Mouse (Mus musculus) megakaryocyte, embryonic 14.5 days (primary cell): ENCODE data around the gene Slc4a4. TPM values are rescaled to one million over a fixed set of nuclear protein-coding genes. Genes with fewer than 3 reads are reported as not detected.

Experiments
- H3K27me3 ChIP-seq: replicated peaks from 2 replicates; pipeline ENCODE3; 2012; ENCODE audit warnings: inconsistent platforms
- H3K36me3 ChIP-seq: replicated peaks from 2 replicates; pipeline ENCODE3; 2012; ENCODE audit warnings: low read length, inconsistent platforms, mixed read lengths
- H3K4me1 ChIP-seq: 2 replicates; pipeline ENCODE4 v1.6.1; 2012; ENCODE audit warnings: inconsistent platforms
- H3K4me3 ChIP-seq: replicated peaks from 2 replicates; pipeline ENCODE3; 2012; ENCODE audit warnings: moderate library complexity, mild to moderate bottlenecking, inconsistent platforms
- H3K9me3 ChIP-seq: 2 replicates; pipeline ENCODE4 v1.6.1; 2012; ENCODE audit warnings: inconsistent platforms
- FLI1 ChIP-seq: IDR thresholded peaks from 2 replicates; pipeline ENCODE4 v1.6.1; 2012; ENCODE audit warnings: low read length, inconsistent platforms, mixed read lengths
- GATA1 ChIP-seq: IDR thresholded peaks from 3 replicates; pipeline ENCODE4 v1.6.1; 2012; ENCODE audit warnings: mixed read lengths, low read length, inconsistent platforms, borderline replicate concordance
- polyA plus RNA-seq: library from polyadenylated mRNA; stranded (reverse); fragments of >175 nt; gene quantifications from 2 replicates; pipeline ENCODE4 v1.2.3, GENCODE M21; 2012; ENCODE audit warnings: low replicate concordance; ENCODE audit not compliant: insufficient read depth

The Slc4a4 gene
- not detected in 2 replicates for polyA plus RNA-seq

- Histone ChIP-seq H3K27me3 (peaks cover 86% of the 10 kb centered on the region), H3K4me3 (peak within 1 kb of the TSS; percentile 92), H3K9me3 (no peaks in the 10 kb centered on the region)
Observed at GRCm38 (mm10) chr5:88886668-88887555, at the start of gene Slc4a4. Gene Slc4a4, plus strand, starts transcription at chr5:88886818.

GRCm38 (mm10) chr5:88840080-88840798 lies 46.4 kb upstream of the Slc4a4 start:
- Histone ChIP-seq H3K4me1 (no peaks in the 10 kb centered on the region), H3K4me3 (no peak overlapping the region), H3K36me3 (no peaks in the 10 kb centered on the region), H3K9me3 (no peaks in the 10 kb centered on the region), H3K27me3 (no peaks in the 10 kb centered on the region)
- TF ChIP-seq FLI1 (no peak), GATA1 (no peak)

More at GRCm38 (mm10) chr5:88886668-88887555, at the start of gene Slc4a4:
- Histone ChIP-seq H3K4me1 (peaks cover 27% of the 10 kb centered on the region), H3K36me3 (no peaks in the 10 kb centered on the region)
- no peak for TF ChIP-seq FLI1
- no peak for TF ChIP-seq GATA1

GRCm38 (mm10) chr5:88857311-88857710 lies 29.3 kb upstream of the Slc4a4 start:
- no peaks in the 10 kb centered on the region for H3K4me1 ChIP-seq
- no peaks in the 10 kb centered on the region for H3K36me3 ChIP-seq
- peaks cover 13% of the 10 kb centered on the region for H3K9me3 ChIP-seq
- H3K4me3 ChIP-seq, result no peak overlapping the region
- TF ChIP-seq GATA1, result no peak
- TF ChIP-seq FLI1, result no peak
- H3K27me3 ChIP-seq, result no peaks in the 10 kb centered on the region

- H3K4me3 ChIP-seq, result no peak overlapping the region
- H3K4me1 ChIP-seq, result no peaks in the 10 kb centered on the region
- H3K36me3 ChIP-seq, result no peaks in the 10 kb centered on the region
- H3K9me3 ChIP-seq, result peaks cover 18% of the 10 kb centered on the region
- no peaks in the 10 kb centered on the region for H3K27me3 ChIP-seq
- TF ChIP-seq GATA1 (no peak), FLI1 (no peak)
Observed at GRCm38 (mm10) chr5:88857801-88858200, 28.8 kb upstream of the Slc4a4 start.

- H3K4me3 ChIP-seq, result no peak overlapping the region
- no peaks in the 10 kb centered on the region for H3K27me3 ChIP-seq
- peaks cover 19% of the 10 kb centered on the region for H3K9me3 ChIP-seq
- TF ChIP-seq FLI1 (no peak), GATA1 (no peak)
- H3K36me3 ChIP-seq, result no peaks in the 10 kb centered on the region
- H3K4me1 ChIP-seq, result no peaks in the 10 kb centered on the region
Observed at GRCm38 (mm10) chr5:88858226-88858625, 28.4 kb upstream of the Slc4a4 start.

DNA sequence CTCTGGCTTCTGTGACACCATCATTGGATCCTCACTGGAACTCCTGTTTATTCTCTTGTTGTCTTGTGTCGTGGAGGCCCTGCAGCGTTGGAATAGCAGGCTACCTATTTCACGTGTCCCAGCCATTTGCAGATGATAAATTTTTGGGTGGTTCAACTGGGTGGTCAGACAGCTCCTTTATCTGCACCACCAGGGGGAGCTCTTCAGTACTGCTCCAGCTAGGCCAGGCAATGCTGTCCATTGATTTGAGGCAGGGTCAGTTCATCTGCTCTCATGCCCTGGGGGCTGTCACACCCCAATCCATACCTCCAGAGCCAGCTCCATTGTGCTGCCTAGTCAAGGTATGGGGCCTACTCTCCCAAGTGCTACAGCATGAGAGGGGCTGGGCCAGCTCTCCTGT lies 24.5 kb upstream of the Slc4a4 start:
- H3K9me3 ChIP-seq, result peaks cover 25% of the 10 kb centered on the region
- H3K27me3 ChIP-seq, result no peaks in the 10 kb centered on the region
- H3K36me3 ChIP-seq, result no peaks in the 10 kb centered on the region
- H3K4me1 ChIP-seq, result no peaks in the 10 kb centered on the region
- TF ChIP-seq FLI1 (no peak), GATA1 (no peak)
- H3K4me3 ChIP-seq, result no peak overlapping the region

GRCm38 (mm10) chr5:88862794-88863193 lies 23.8 kb upstream of the Slc4a4 start:
- peaks cover 25% of the 10 kb centered on the region for H3K9me3 ChIP-seq
- H3K4me3 ChIP-seq, result no peak overlapping the region
- no peaks in the 10 kb centered on the region for H3K4me1 ChIP-seq
- no peaks in the 10 kb centered on the region for H3K27me3 ChIP-seq
- TF ChIP-seq GATA1 (no peak), FLI1 (no peak)
- H3K36me3 ChIP-seq, result no peaks in the 10 kb centered on the region

GRCm38 (mm10) chr5:88884101-88884500 lies 2.5 kb upstream of the Slc4a4 start:
- H3K9me3 ChIP-seq, result no peaks in the 10 kb centered on the region

GRCm38 (mm10) chr5:88885503-88885902 lies 1.1 kb upstream of the Slc4a4 start:
- H3K36me3 ChIP-seq, result no peaks in the 10 kb centered on the region
- no peaks in the 10 kb centered on the region for H3K9me3 ChIP-seq
- H3K4me1 ChIP-seq, result peaks cover 27% of the 10 kb centered on the region
- no peak overlapping the region for H3K4me3 ChIP-seq
- peaks cover 77% of the 10 kb centered on the region for H3K27me3 ChIP-seq
- TF ChIP-seq GATA1 (no peak), FLI1 (no peak)

More at GRCm38 (mm10) chr5:88884101-88884500, 2.5 kb upstream of the Slc4a4 start:
- Histone ChIP-seq H3K36me3 (no peaks in the 10 kb centered on the region), H3K4me1 (peaks cover 27% of the 10 kb centered on the region), H3K4me3 (no peak overlapping the region), H3K27me3 (peaks cover 65% of the 10 kb centered on the region)
- no peak for TF ChIP-seq GATA1
- no peak for TF ChIP-seq FLI1

DNA sequence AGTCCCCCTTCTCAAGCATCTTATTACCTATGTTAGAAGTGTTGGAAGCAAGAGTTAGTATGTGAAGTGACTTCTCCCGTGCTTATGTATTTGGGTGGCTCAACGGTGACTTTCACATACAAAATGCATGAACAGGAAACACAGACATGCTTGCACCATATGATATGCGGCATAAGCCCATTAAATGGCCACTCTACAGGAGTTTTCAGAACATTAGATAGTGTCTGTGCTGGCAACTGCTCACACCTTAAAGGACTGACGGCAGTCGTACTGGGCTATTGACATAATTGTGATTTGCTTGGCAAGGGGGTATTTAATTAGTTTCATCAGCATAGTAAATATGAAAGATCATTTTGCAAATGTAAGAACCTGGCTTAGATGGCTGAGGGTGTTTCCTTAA lies 674 bp upstream of the Slc4a4 start:
- H3K27me3 ChIP-seq, result peaks cover 81% of the 10 kb centered on the region
- H3K36me3 ChIP-seq, result no peaks in the 10 kb centered on the region
- TF ChIP-seq FLI1 (no peak), GATA1 (no peak)
- no peak overlapping the region for H3K4me3 ChIP-seq
- H3K4me1 ChIP-seq, result peaks cover 27% of the 10 kb centered on the region
- no peaks in the 10 kb centered on the region for H3K9me3 ChIP-seq
